Mouse (Mus musculus) heart, postnatal 14 days (tissue): Measurements from ENCODE around the gene Actn3. TPM values are rescaled to one million over a fixed set of nuclear protein-coding genes. Genes with fewer than 3 reads are reported as not detected.
"Not testable (repeated sequence)": the region's sequence is repeated elsewhere in the genome, so short reads cannot be mapped to it uniquely, and the experiment has no call there.

Experiments
- DNase-seq, 2 experiments: peaks; one replicate each; pipeline ENCODE4 v3.0.0; 2021 to 2022
- intact Hi-C: fragments of 180-260 bp; cut with DNase I; formaldehyde crosslinking; loops from one replicate; pipeline ENCODE4 v1.15.1; 2025
- total RNA-seq, 2 experiments: library from RNA; stranded (reverse); gene quantifications; 2 replicates each; pipeline ENCODE4 v1.2.3; 2021

Actn3 gene
- total RNA-seq, 2 experiments from 2014 or later, result 0.39 to 0.88 TPM

DNA sequence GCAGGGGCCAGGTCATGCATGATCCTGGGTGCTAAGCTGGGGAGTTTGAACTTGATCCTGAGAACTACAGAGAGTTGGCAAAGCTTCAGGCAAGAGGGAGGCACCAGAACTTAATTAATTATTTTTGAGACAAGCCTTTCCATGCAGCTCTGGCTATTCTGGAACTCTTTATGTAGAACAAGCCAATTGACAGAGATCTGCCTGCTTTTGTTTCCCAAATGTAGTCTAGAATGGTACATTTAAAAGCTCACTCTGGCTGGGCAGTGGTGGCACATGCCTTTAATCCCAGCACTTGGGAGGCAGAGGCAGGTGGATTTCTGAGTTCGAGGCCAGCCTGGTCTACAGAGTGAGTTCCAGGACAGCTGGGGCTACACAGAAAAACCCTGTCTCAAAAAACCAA is 3.1 kb downstream of the Actn3 start:
- DNase-seq, intact Hi-C loops: not testable (repeated sequence)

GRCm38 (mm10) chr19:4865147-4865546 is 12.6 kb downstream of the Actn3 start:
- intact Hi-C loops, result no loop called here
- peak; percentile 22 to 37 for DNase-seq

DNA sequence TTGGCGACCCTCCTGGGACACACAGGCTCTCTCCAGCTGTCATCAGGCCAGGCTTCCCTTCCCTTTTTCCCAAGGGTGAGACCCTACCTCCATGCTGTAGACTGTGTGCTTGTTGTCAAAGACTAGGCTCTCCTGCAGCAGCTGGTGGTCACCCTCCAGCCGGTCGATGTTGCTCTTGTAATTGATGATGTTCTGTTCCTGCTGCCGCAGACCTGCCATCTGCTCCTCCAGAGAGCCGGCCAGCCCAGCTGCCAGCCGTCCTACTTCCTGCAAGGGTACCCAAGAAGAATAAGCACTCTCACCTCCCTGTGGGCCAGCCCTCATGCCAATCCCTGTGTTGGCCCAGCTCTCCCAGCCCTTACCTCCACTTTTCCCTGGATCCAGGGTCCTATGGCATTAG is 14.7 kb downstream of the Actn3 start:
- no peak for DNase-seq
- intact Hi-C loops, result no loop called here

GRCm38 (mm10) chr19:4859081-4859480 is 18.6 kb downstream of the Actn3 start:
- DNase-seq, result no peak
- intact Hi-C loops, result no loop called here

GRCm38 (mm10) chr19:4855951-4856350 is 21.8 kb downstream of the Actn3 start:
- no peak for DNase-seq
- intact Hi-C loops, result no loop called here

- DNase-seq, result no peak
- intact Hi-C loops, result no loop called here
Observed at GRCm38 (mm10) chr19:4855470-4855820, 22.3 kb downstream of the Actn3 start.

DNA sequence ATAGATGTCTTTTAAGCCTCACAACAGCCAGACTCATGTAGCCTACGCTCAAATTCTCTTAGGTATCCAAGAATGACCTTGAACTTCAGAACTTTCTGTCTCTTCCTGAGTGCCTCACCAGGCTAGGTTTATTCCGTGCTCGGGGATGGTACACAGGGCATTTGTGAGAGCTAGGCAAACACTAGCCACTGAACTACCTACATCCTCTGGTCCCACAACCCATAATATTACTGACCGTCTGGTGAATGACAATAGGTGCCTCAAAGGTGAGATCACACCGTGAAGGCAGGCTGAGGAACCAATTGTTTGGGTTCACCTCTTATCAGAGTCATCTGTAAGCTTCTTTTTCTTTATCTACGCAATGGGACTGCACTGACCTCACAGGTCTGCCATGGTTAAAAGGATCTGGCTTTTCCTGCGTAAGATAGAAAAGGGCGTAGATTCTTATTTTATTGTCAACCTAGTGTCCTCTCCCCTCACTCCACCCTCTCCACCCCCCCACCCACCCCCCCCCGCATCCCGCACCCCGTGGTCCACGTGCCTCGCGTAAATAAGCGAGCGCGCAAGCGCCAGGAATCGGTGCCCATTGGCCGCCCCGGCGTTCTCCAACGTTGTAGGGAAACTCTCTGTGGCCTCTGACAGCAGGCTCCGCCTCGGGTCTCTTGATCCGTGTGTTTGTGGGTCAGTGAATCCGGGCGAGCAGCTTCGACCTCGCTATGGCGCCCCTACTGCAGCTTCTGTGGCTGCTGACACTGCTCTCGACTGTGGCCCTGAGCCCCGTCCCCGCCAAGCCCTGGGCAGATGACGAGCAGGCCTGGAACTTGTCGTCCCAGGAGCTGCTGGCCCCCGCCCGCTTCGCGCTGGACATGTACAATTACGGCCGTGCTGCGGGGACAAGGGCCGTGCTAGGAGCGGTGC is 22.9 kb downstream of the Actn3 start, which contains the start of gene Ctsf:
Gene Ctsf, plus strand, starts transcription at position 579 of the 918 bp plus-strand sequence.
- intact Hi-C loops, result loop anchor here (5.0 kb wide), 1 partner anchor 228 kb away; the partner anchor contains the start of gene Rce1
- peak; percentile 89 to 90 for DNase-seq

GRCm38 (mm10) chr19:4850281-4850680 is 27.4 kb downstream of the Actn3 start:
- DNase-seq, result no peak
- intact Hi-C loops, result loop anchor here (5.0 kb wide), 1 partner anchor 223 kb away; the partner anchor contains the start of gene Rce1

- intact Hi-C loops, result loop anchor here (5.0 kb wide), 1 partner anchor 222 kb away; the partner anchor contains the start of gene Rce1
- no peak for DNase-seq
Observed at GRCm38 (mm10) chr19:4849800-4850199, 27.9 kb downstream of the Actn3 start.

GRCm38 (mm10) chr19:4847490-4847889 is 30.2 kb downstream of the Actn3 start:
- intact Hi-C loops, result loop anchor here (1.0 kb wide), 1 partner anchor 92 kb away; no protein-coding TSS in a partner anchor
- peak; percentile 19 to 30 for DNase-seq

- DNase-seq, result no peak
- intact Hi-C loops, result no loop called here
Observed at GRCm38 (mm10) chr19:4845846-4846245, 31.9 kb downstream of the Actn3 start.

DNA sequence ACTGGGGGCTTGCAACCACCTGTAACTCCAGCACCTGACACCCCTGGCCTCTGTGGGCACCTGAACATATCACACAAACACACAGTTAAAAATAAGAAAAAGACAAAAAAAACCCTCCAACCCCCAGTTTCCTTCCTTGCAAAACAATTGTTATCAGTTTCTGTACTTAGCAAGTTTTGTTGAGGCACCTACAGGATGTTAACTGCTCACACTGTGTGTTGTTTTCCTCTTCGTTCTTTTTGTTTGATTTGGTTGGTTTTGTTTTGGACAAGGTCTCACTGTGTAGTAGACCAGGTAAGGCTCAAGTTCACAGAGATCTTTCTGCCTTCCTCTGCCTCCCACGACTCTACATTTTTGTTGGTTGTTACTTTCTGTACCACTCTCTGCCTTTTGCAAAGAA is 35.1 kb downstream of the Actn3 start:
- intact Hi-C loops, result no loop called here
- DNase-seq, result no peak

DNA sequence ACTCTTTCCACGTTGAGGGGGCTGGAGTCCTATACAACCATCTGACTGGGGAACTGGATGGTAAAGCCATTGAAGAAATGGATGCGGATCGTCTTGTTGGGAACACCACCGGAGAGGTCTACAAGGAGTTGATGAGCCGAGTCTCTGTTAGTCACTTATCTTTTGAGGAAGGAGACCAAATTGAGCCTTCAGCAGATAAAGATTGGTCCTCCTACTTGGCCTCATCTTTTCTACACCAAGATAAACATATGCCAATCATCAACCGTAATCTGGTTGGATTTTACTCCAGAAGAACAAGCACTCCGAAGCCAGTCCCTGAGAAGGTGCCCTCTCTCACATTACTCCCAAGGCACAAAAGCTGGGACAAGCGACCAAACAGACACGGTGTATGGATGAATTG is 36.9 kb downstream of the Actn3 start:
- DNase-seq, result no peak
- intact Hi-C loops, result no loop called here

DNA sequence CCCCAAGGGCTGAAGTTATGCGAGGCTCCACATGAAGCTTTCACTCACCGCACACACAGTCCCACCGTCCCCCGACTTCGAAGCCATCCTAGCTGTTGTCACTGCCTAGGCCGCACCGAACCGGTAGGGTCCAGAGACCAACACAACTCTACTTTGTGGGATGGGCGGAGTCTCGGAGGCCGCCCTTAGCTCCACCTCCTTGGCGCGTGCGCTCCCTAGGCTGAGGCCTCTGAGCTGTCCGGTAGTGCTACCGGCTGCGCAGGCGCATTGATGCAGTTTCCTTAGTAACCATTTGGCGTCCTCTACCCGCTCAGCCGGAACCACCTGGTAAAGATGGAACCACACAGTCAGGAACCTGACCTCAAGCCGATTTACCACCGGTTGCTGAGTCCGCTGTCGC is 38.6 kb downstream of the Actn3 start, which contains the start of the genes Ccs and Ccdc87:
Gene Ccs, minus strand, starts transcription at position 184 of the 400 bp plus-strand sequence.
Gene Ccdc87, plus strand, starts transcription at position 218 of the 400 bp plus-strand sequence.
- peak; percentile 97 to 98 for DNase-seq
- intact Hi-C loops, result loop anchor here (2.0 kb wide), 1 partner anchor 26 kb away; no protein-coding TSS in a partner anchor

DNA sequence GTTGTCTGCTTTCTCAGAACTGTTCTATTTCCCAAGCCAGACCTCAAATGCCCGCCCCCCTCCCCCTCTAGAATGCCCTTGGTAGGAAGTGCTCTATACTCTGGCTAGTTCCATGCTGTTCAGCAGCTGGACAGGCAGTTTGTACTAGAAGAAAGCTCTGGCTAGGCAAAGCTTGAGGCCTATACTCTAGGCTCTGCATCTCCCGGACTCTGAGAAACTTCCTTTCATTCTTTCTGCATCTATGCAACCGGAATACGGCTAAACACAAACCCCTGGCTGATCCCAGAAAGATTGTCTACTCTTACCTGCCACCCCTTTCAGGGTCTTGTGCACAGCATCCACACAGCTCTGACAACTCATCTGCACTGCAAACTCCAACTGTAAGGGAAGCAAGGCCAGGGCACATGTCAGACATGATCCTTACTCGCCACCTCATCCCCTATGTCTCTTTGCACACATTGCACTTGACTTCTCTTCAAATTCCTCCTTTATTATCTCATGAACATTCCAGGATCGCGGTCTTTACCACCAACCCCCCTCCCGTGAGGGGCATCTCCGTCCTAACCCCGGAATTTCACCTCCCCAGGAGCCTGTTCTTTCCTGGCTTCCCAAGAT is 39.1 kb downstream of the Actn3 start:
- intact Hi-C loops, result loop anchor here (2.0 kb wide), 1 partner anchor 26 kb away; no protein-coding TSS in a partner anchor
- no peak for DNase-seq

DNA sequence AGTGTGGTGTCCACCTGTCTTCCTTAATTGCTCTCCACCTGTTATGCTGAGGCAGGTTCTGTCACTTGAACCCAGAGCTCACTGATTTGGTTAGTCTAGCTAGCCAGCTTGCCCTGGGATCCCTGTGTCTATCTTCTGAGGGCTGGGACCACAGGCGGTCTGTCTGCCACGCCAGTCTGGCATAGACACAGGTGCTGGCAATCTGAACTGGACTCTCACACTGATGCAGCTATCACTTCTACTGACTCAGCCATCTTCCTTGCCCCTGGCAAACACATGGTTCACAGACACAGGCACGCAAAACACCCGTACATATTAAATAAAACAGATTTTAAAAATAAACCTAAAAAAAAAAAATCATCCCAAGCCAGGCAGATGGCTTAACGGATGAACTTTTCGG is 40.7 kb downstream of the Actn3 start:
- no peak for DNase-seq
- intact Hi-C loops, result no loop called here

- intact Hi-C loops, result no loop called here
- no peak for DNase-seq
Observed at GRCm38 (mm10) chr19:4836096-4836495, 41.6 kb downstream of the Actn3 start.

DNA sequence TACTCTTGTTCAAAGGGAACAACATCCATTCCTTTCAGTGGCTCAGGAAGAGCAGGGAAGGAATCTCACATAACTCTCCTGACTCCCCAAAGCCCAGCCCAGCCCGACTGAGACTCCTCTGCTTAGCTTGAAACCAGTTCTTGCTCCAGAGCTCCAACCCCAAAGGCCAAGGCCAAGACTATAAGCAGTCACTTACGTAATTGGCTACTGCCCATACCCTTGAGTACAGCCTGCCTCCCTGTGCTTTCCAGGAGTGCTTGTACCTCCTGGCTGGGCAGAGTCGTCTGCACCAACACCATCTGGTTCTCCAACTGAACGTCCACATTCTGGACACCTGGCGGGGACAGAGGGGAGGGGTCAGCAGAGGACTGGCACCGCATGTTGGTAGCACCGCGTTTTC is 43.7 kb downstream of the Actn3 start:
- intact Hi-C loops, result no loop called here

GRCm38 (mm10) chr19:4829156-4829555 is 48.6 kb downstream of the Actn3 start:
- DNase-seq, result peak; percentile 62 to 84
- intact Hi-C loops, result no loop called here

More for the DNA sequence above, 43.7 kb downstream of the Actn3 start:
- no peak for DNase-seq

GRCm38 (mm10) chr19:4828444-4829114 is 49.1 kb downstream of the Actn3 start:
- intact Hi-C loops, result no loop called here
- no peak for DNase-seq
